Mouse (Mus musculus): Measurements from ENCODE around the gene Mpp6. TPM values are rescaled to one million over a fixed set of nuclear protein-coding genes. Genes with fewer than 3 reads are reported as not detected.

Mpp6 gene
- polyA plus RNA-seq, 1 experiment from 2014 or later = 44.7 TPM

GRCm38 (mm10) chr6:50110379-50110941, 419 bp downstream of the Mpp6 start:
- ChIA-PET POLR2A (no interaction called here), CTCF (interaction anchor here (4.6 kb wide), 1 partner anchor 184 kb away, joined by 28 read pairs; no protein-coding TSS in a partner anchor)
- peak; percentile 42 for ATAC-seq
- in situ Hi-C loops (cut with MboI; ENCODE audit: low pct_unique_long_range_greater_than_20kb) = loop anchor here (5.0 kb wide), 3 partner anchors 72 to 427 kb away; no protein-coding TSS in a partner anchor
- no peak for TF ChIP-seq CTCF (IDR thresholded peaks at IDR 0.05)
- no peak for DNase-seq (ENCODE audit: low read depth, low spot score)
- H3K27me3 ChIP-seq = peaks cover 5% of the 10 kb centered on the region

- DNase-seq (ENCODE audit: low read depth, low spot score) (no peak), ATAC-seq (no peak)
- H3K27me3 ChIP-seq = no peaks in the 10 kb centered on the region
- in situ Hi-C loops (cut with MboI; ENCODE audit: low pct_unique_long_range_greater_than_20kb) = loop anchor here (5.0 kb wide), 3 partner anchors 71 to 426 kb away; no protein-coding TSS in a partner anchor
- ChIA-PET POLR2A (no interaction called here), CTCF (interaction anchor here (1.4 to 4.6 kb wide), 6 partner anchors 66 to 426 kb away, joined by 3 to 28 read pairs (median 5); no protein-coding TSS in a partner anchor)
- no peak for TF ChIP-seq CTCF (IDR thresholded peaks at IDR 0.05)
Measured at GRCm38 (mm10) chr6:50111111-50111655, 1.1 kb downstream of the Mpp6 start.

- ChIA-PET CTCF (interaction anchor here (0.8 to 4.6 kb wide), 20 partner anchors 13 to 424 kb away, joined by 3 to 28 read pairs (median 4); no protein-coding TSS in a partner anchor), POLR2A (interaction anchor here (1.1 kb wide), 1 partner anchor 66 kb away, joined by 4 read pairs; no protein-coding TSS in a partner anchor)
- ATAC-seq = peak; percentile 73
Measured at GRCm38 (mm10) chr6:50112775-50113174, 2.7 kb downstream of the Mpp6 start.

DNA sequence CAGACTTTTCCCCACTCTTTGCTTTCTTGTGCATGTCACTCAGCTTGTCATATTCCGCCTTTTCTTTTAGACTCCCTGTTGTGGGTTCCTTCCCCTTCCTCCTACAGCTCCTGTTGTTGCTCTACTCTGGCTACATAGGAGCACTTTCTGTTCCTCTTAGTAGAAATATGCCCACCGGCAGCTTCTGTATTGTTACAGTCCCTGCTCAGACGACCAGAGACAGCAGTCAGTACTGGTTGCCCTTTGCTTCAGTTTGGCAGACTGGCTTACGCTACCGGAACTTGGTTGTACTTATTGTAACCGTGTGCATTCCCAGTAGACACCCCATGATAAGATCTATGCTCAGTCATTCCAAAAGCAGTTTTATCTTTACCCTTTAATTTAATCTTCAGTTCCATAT, 4.2 kb downstream of the Mpp6 start:
- CTCF ChIA-PET = interaction anchor here (4.6 kb wide), 1 partner anchor 181 kb away, joined by 28 read pairs; no protein-coding TSS in a partner anchor
- in situ Hi-C loops (cut with MboI; ENCODE audit: low pct_unique_long_range_greater_than_20kb) = loop anchor here (5.0 kb wide), 3 partner anchors 68 to 423 kb away; no protein-coding TSS in a partner anchor
- ATAC-seq (no peak), DNase-seq (ENCODE audit: low read depth, low spot score) (no peak)
- TF ChIP-seq CTCF (IDR thresholded peaks at IDR 0.05) = no peak
- no peaks in the 10 kb centered on the region for H3K27me3 ChIP-seq
- POLR2A ChIA-PET = no interaction called here

More at GRCm38 (mm10) chr6:50112775-50113174, 2.7 kb downstream of the Mpp6 start:
- no peaks in the 10 kb centered on the region for H3K27me3 ChIP-seq
- peak; percentile 90 for TF ChIP-seq CTCF (IDR thresholded peaks at IDR 0.05)
- DNase-seq (ENCODE audit: low read depth, low spot score) = peak; percentile 86
- in situ Hi-C loops (cut with MboI; ENCODE audit: low pct_unique_long_range_greater_than_20kb) = loop anchor here (5.0 kb wide), 3 partner anchors 70 to 425 kb away; no protein-coding TSS in a partner anchor

DNA sequence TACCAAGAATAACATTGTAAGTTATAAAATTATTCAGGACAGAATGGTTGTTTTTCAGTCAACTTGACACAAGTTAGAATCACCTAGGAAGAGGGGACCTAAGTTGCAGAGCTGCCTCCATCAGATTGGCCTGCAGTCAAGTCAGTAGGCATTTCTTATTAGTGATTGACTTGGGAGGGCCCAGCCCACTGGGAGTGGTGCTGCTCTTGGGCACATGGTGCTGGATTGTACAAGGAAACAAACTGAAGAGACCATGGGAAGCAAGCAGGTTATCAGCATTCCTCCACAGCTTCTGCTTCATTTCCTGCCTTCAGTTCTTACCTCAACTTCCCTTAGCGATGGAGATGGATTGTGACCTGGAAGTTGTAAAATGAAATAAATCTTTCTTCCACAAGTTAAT, 10.9 kb downstream of the Mpp6 start:
- no peak for TF ChIP-seq CTCF (IDR thresholded peaks at IDR 0.05)
- DNase-seq (ENCODE audit: low read depth, low spot score) (no peak), ATAC-seq (no peak)
- in situ Hi-C loops (cut with MboI; ENCODE audit: low pct_unique_long_range_greater_than_20kb) = no loop called here
- ChIA-PET POLR2A (no interaction called here), CTCF (interaction anchor here (1.2 kb wide), 1 partner anchor 45 kb away, joined by 3 read pairs; no protein-coding TSS in a partner anchor)
- H3K27me3 ChIP-seq = no peaks in the 10 kb centered on the region

GRCm38 (mm10) chr6:50122835-50123234, 12.8 kb downstream of the Mpp6 start:
- H3K27me3 ChIP-seq = no peaks in the 10 kb centered on the region
- ChIA-PET CTCF (no interaction called here), POLR2A (no interaction called here)
- ATAC-seq = no peak
- no peak for DNase-seq (ENCODE audit: low read depth, low spot score)
- TF ChIP-seq CTCF (IDR thresholded peaks at IDR 0.05) = no peak
- in situ Hi-C loops (cut with MboI; ENCODE audit: low pct_unique_long_range_greater_than_20kb) = no loop called here

- in situ Hi-C loops (cut with MboI; ENCODE audit: low pct_unique_long_range_greater_than_20kb) = no loop called here
- ChIA-PET POLR2A (no interaction called here), CTCF (no interaction called here)
- no peak for TF ChIP-seq CTCF (IDR thresholded peaks at IDR 0.05)
- ATAC-seq (no peak), DNase-seq (ENCODE audit: low read depth, low spot score) (no peak)
- no peaks in the 10 kb centered on the region for H3K27me3 ChIP-seq
Measured at GRCm38 (mm10) chr6:50124197-50124596, 14.2 kb downstream of the Mpp6 start.

DNA sequence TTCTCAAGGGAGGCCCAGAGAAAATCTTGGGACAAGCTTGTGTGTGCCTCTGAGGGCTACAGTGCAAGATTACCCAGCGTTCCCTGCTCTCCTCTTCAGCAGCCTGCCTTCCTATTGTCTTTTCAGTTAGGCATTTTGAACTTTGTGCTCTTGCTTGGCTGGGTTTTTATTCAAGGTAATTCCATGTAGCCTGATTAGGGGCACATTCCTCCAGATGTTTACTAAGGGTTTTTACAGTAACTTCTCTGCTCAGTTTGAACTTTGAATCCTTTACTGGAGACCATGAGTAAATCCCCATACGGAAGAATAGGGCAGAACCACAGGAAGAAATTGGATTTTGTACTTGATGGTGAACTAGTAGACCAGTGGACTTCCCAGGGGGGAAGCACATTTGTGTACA, 16.3 kb downstream of the Mpp6 start:
- no peak for ATAC-seq
- in situ Hi-C loops (cut with MboI; ENCODE audit: low pct_unique_long_range_greater_than_20kb) = no loop called here
- no peaks in the 10 kb centered on the region for H3K27me3 ChIP-seq
- no peak for TF ChIP-seq CTCF (IDR thresholded peaks at IDR 0.05)
- DNase-seq (ENCODE audit: low read depth, low spot score) = no peak
- ChIA-PET CTCF (interaction anchor here (1.3 kb wide), 1 partner anchor 13 kb away, joined by 3 read pairs; no protein-coding TSS in a partner anchor), POLR2A (no interaction called here)

DNA sequence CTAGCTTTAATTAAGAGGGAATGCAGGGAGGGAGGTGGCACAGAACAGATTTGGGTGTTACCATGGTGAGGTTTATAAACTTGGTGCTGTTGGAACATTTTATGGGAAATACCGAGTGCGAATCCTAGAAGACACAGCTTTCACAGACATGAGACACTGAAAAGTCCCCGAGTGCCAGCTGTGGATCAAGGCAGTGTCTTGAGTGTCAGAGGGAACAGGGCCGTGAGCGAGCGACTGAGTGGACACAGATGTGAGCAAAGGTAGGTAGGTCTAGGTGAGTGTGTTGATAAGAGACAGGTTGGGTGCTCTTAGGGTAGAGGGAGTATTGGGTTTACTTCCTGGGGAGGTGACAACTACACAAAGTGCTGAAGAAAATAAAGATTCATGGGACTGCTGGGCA, 17.5 kb downstream of the Mpp6 start:
- CTCF ChIA-PET = no interaction called here
- in situ Hi-C loops (cut with MboI; ENCODE audit: low pct_unique_long_range_greater_than_20kb) = no loop called here
- POLR2A ChIA-PET = no interaction called here

DNA sequence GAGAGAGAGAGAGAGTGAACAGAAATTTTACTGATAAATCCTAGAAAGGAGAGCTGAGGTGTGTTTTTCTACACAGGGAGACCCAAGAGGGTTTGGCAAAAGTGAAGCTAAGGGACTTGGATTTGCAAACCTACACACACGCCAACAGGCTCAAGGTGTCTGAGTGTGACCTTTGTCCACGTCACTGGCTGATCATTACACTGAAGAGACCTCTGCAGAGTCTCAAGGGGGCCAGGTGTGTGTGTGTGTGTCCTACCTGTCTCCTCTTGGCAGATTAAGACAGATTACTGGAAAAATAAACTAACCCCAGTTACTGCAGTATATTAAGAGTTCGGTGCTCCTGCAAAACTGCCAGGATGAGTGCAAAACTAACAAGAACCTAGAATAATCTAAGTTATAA, 27.6 kb downstream of the Mpp6 start:
- ChIA-PET CTCF (no interaction called here), POLR2A (no interaction called here)
- ATAC-seq (no peak), DNase-seq (ENCODE audit: low read depth, low spot score) (no peak)
- no peaks in the 10 kb centered on the region for H3K27me3 ChIP-seq
- in situ Hi-C loops (cut with MboI; ENCODE audit: low pct_unique_long_range_greater_than_20kb) = no loop called here
- TF ChIP-seq CTCF (IDR thresholded peaks at IDR 0.05) = no peak

More for the DNA sequence above, 17.5 kb downstream of the Mpp6 start:
- ATAC-seq = no peak
- DNase-seq (ENCODE audit: low read depth, low spot score) = no peak
- no peak for TF ChIP-seq CTCF (IDR thresholded peaks at IDR 0.05)
- no peaks in the 10 kb centered on the region for H3K27me3 ChIP-seq

DNA sequence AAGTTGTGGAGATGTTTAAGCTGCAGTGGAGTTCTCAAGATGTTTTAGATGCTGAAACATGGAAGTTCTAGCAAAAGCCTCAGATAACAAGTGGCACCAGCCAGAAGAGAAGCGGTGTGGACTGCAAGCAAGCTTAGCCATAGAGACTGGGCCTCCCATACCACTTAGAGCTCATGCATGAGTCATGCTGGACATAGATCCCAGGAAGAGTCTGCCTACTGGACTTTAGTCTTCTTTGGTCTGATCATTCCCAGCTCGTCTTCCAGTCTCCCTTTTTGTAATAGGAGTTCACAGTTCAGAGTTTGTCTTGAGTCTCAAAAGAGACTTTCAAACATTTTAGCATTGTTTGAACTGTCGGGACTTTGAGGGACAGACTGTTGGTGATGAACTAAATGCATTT, 29.5 kb downstream of the Mpp6 start:
- ATAC-seq (no peak), DNase-seq (ENCODE audit: low read depth, low spot score) (no peak)
- ChIA-PET CTCF (no interaction called here), POLR2A (no interaction called here)
- TF ChIP-seq CTCF (IDR thresholded peaks at IDR 0.05) = no peak
- H3K27me3 ChIP-seq = no peaks in the 10 kb centered on the region
- in situ Hi-C loops (cut with MboI; ENCODE audit: low pct_unique_long_range_greater_than_20kb) = no loop called here
